8 mouse cellular contexts compared by ENCODE assay signal in the genomic region with DNA sequence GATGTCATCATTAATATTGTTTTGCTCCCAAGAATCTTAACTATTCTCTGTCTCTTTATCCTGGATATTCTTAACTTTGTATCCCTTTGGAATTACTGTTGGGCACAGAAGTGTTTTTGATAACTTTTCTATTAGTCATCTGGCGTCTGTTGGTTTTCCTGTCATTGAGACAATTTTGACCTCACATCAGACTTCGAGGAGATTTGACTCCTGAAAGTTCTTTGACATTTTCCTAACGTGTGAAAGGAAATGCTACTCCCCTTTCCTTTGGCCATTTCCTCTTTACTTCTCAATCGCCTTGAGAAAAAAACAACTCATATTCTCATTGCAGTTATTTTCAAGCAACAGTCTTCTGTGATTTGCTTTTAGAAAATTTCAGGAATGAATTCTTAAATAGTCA. TPM values are rescaled to one million over a fixed set of nuclear protein-coding genes. Genes with fewer than 3 reads are reported as not detected.
A peak's percentile ranks its signal among the peaks of the same experiment; 100 is the strongest.
DNase-seq lines count a peak whose midpoint lies in the region; ATAC-seq and TF ChIP-seq lines count a peak whose summit lies in the region.

No protein-coding gene starts in this region.

- dilution Hi-C loops in CH12.LX (cut with MboI; ENCODE audit: extremely low pct_ligation_motif_present, extremely low pct_unique_long_range_greater_than_20kb, low sequenced_read_pairs): no loop called here

- H3K27ac ChIP-seq in gastrocnemius, adult 2 months: peak overlapping the region; percentile 99
- H3K27ac ChIP-seq in CH12.LX (ENCODE audit: insufficient read depth, low read depth): no peak overlapping the region
- H3K27ac ChIP-seq in heart, postnatal 0 days (ENCODE audit: low read depth): no peak overlapping the region; the same call in 1 of the 2 replicates

- H3K27me3 ChIP-seq in CH12.LX (replicated peaks): no peaks in the 10 kb centered on the region
- no peaks in the 10 kb centered on the region for H3K27me3 ChIP-seq in heart, postnatal 0 days (ENCODE audit: control insufficient read depth, insufficient read depth, low read length)

- no peak for TF ChIP-seq RAD21 in CH12.LX (IDR thresholded peaks at IDR 0.05; ENCODE audit: low read depth, low read length)

- peaks cover 8% of the 10 kb centered on the region for H3K79me2 ChIP-seq in CH12.LX (replicated peaks; ENCODE audit: control insufficient read depth, extremely low read depth, insufficient read depth, poor library complexity, severe bottlenecking)

- under 1% methylated on average over 4 of the region's 4 CpGs for WGBS in heart, postnatal 0 days

- peak overlapping the region; percentile 92 for H3K4me3 ChIP-seq in gastrocnemius, adult 2 months
- peak overlapping the region; percentile 42 to 81 (median 73) for H3K4me3 ChIP-seq in CH12.LX (replicated peaks in 1 of 3; ENCODE audit: low read depth in 2 of 3, low read length in 2 of 3, poor library complexity in 1 of 3)
- H3K4me3 ChIP-seq in heart, postnatal 0 days (ENCODE audit: low read depth, low read length): peak overlapping the region; percentile 89

- in situ Hi-C loops in CH12.LX (cut with MboI; ENCODE audit: low pct_ligation_motif_present, low pct_unique_long_range_greater_than_20kb, low sequenced_read_pairs): loop anchor here (25.0 kb wide), 1 partner anchor 222 kb away; no protein-coding TSS in a partner anchor

- no peaks in the 10 kb centered on the region for H3K36me3 ChIP-seq in CH12.LX (replicated peaks in 1 of 2; ENCODE audit: control insufficient read depth in 1 of 2, insufficient read depth in 1 of 2, low read length in 1 of 2)
- no peaks in the 10 kb centered on the region for H3K36me3 ChIP-seq in heart, postnatal 0 days (replicated peaks; ENCODE audit: control insufficient read depth, insufficient read depth, low read length)

- DNase-seq in gastrocnemius, adult 2 months: no peak
- no peak for DNase-seq in gastrocnemius, postnatal 36 days
- DNase-seq in CH12.LX (ENCODE audit: extremely low read depth): no peak
- DNase-seq in heart, postnatal 0 days (ENCODE audit: low spot score): peak; percentile 26
- peak; percentile 23 for DNase-seq in lung, postnatal 25 days (ENCODE audit: low spot score)
- no peak for DNase-seq in B cell, adult 2 months
- DNase-seq in c-Kit-positive CD71-positive TER-119-positive erythroid progenitor cells, embryonic 14.5 days (ENCODE audit: low spot score): no peak
- DNase-seq in cerebellum, adult 9-11 months: no peak

- intact Hi-C loops in gastrocnemius, adult 2 months (cut with DNase I): loop anchor here (5.0 kb wide), 1 partner anchor 37 kb away; no protein-coding TSS in a partner anchor
- intact Hi-C loops in gastrocnemius, postnatal 36 days (cut with DNase I): no loop called here

- no peak for TF ChIP-seq CTCF in gastrocnemius, adult 2 months (IDR thresholded peaks at IDR 0.05)
- no peak for TF ChIP-seq CTCF in CH12.LX (conservative IDR thresholded peaks at IDR 0.05 in 1 of 2, IDR thresholded peaks at IDR 0.05 in 1 of 2; ENCODE audit: low read depth in 2 of 2, low read length in 2 of 2)
- no peak for TF ChIP-seq CTCF in heart, postnatal 0 days (IDR thresholded peaks at IDR 0.05; ENCODE audit: low read depth)

- TF ChIP-seq EP300 in CH12.LX (IDR thresholded peaks at IDR 0.05; ENCODE audit: low read length): no peak
- no peak for TF ChIP-seq EP300 in heart, postnatal 0 days (IDR thresholded peaks at IDR 0.05; ENCODE audit: low read depth)

- peaks cover 0 to 21% of the 10 kb centered on the region in 2 experiments; a peak in 2 of 4 replicates for H3K4me1 ChIP-seq in CH12.LX (ENCODE audit: control insufficient read depth in 1 of 2, insufficient read depth in 2 of 2)
- peaks cover 14% of the 10 kb centered on the region for H3K4me1 ChIP-seq in heart, postnatal 0 days (ENCODE audit: control insufficient read depth, insufficient read depth)

- no peak for TF ChIP-seq POLR2A in CH12.LX (IDR thresholded peaks at IDR 0.05; ENCODE audit: low read depth, low read length)

- peak overlapping the region; percentile 43; the same call in 1 of the 2 replicates for H3K9ac ChIP-seq in CH12.LX (ENCODE audit: insufficient read depth, low read depth)
- H3K9ac ChIP-seq in heart, postnatal 0 days (replicated peaks; ENCODE audit: low read depth, low read length): 0 out of 2 replicates have a peak overlapping the region, but pooled peaks have one; percentile 17

- no peak for ATAC-seq in heart, postnatal 0 days (ENCODE audit: insufficient read depth, low read depth)

- H3K9me3 ChIP-seq in CH12.LX (replicated peaks; ENCODE audit: low read length): no peaks in the 10 kb centered on the region
- H3K9me3 ChIP-seq in heart, postnatal 0 days (replicated peaks; ENCODE audit: control insufficient read depth, low read length): no peaks in the 10 kb centered on the region

- peak overlapping the region; percentile 88 for H3K4me2 ChIP-seq in CH12.LX (ENCODE audit: insufficient read depth, low read depth, poor library complexity, severe bottlenecking)
- H3K4me2 ChIP-seq in heart, postnatal 0 days (ENCODE audit: low read depth, low read length): peak overlapping the region; percentile 77

TF ChIP-seq in CH12.LX, 34 proteins besides CTCF, POLR2A, EP300 and RAD21:
- no peak for TF ChIP-seq MAZ (IDR thresholded peaks at IDR 0.05; ENCODE audit: low read depth, low read length)
- TF ChIP-seq MAFK (IDR thresholded peaks at IDR 0.05; ENCODE audit: insufficient replicate concordance, low read length): no peak
- no peak for TF ChIP-seq SIN3A (IDR thresholded peaks at IDR 0.05; ENCODE audit: low read length)
- no peak for TF ChIP-seq NRF1 (IDR thresholded peaks at IDR 0.05; ENCODE audit: low read depth, low read length)
- no peak for TF ChIP-seq KAT2A (IDR thresholded peaks at IDR 0.05; ENCODE audit: insufficient replicate concordance, low read length)
- TF ChIP-seq CHD2 (IDR thresholded peaks at IDR 0.05; ENCODE audit: low read length): no peak
- no peak for TF ChIP-seq ZC3H11A (IDR thresholded peaks at IDR 0.05; ENCODE audit: low read depth, low read length)
- no peak for TF ChIP-seq SMC3 (IDR thresholded peaks at IDR 0.05; ENCODE audit: low read depth, low read length)
- TF ChIP-seq NELFE (IDR thresholded peaks at IDR 0.05; ENCODE audit: low read depth, low read length): no peak
- TF ChIP-seq HCFC1 (IDR thresholded peaks at IDR 0.05; ENCODE audit: low read depth, low read length): no peak
- no peak for TF ChIP-seq ZKSCAN1 (IDR thresholded peaks at IDR 0.05; ENCODE audit: borderline replicate concordance, low read depth, low read length)
- TF ChIP-seq ELF1 (IDR thresholded peaks at IDR 0.05; ENCODE audit: low read depth, low read length): no peak
- TF ChIP-seq POLR2AphosphoS2 (IDR thresholded peaks at IDR 0.05; ENCODE audit: low read depth, low read length): no peak
- no peak for TF ChIP-seq JUND (conservative IDR thresholded peaks at IDR 0.05; ENCODE audit: low read depth, low read length)
- no peak for TF ChIP-seq E2F4 (IDR thresholded peaks at IDR 0.05; ENCODE audit: insufficient replicate concordance, low read depth, low read length)
- no peak for TF ChIP-seq ETS1 (conservative IDR thresholded peaks at IDR 0.05; ENCODE audit: low read depth, low read length)
- TF ChIP-seq MYC (IDR thresholded peaks at IDR 0.05; ENCODE audit: low read depth, low read length): no peak
- TF ChIP-seq MAX (IDR thresholded peaks at IDR 0.05; ENCODE audit: low read length): no peak

RNA-seq across cellular contexts. Expression of a gene that starts 2.1 kb away (rescaled TPM):
- total RNA-seq in gastrocnemius, adult 2 months (2021): 10 to 100 TPM; 46.8 to 47.8 TPM
- 10 to 100 TPM; 40.1 to 40.8 TPM for total RNA-seq in gastrocnemius, postnatal 36 days (2021)
- total RNA-seq in CH12.LX (2012; rRNA removed): 3.1 and 3.6 TPM in 2 replicates
- 4.8 and 5.0 TPM in 2 replicates for total RNA-seq in CH12.LX (2014; rRNA removed)
- 3.6 and 4.7 TPM in 2 replicates for polyA plus RNA-seq in CH12.LX (2012; ENCODE audit: insufficient read length, low read depth)
- 30.5 and 38.5 TPM in 2 replicates for total RNA-seq in heart, postnatal 0 days (2014; rRNA removed; ENCODE audit: low replicate concordance)
- 5.3 and 6.1 TPM in 2 replicates for polyA plus RNA-seq in heart, postnatal 0 days (2015; fragmentation: Nextera tagmentation; extraction: Ambion mirVana)

Comparison
In these comparisons a context has a peak if more than half of its experiments do, and no peak if none do; other contexts are left out.
1. DNase-seq: peak in heart, postnatal 0 days (single experiment) and lung, postnatal 25 days (single experiment); none in gastrocnemius, adult 2 months (single experiment), gastrocnemius, postnatal 36 days (0 of 2), CH12.LX (single experiment), B cell, adult 2 months (0 of 2), c-Kit-positive CD71-positive TER-119-positive erythroid progenitor cells, embryonic 14.5 days (single experiment) and cerebellum, adult 9-11 months (single experiment).
2. Peak in every context shown above with its lines, with median percentiles within 50 percentile points of each other: H3K4me3 ChIP-seq.